Mouse (Mus musculus) intestine, postnatal 0 days (tissue): ENCODE results near the gene Orm2. TPM values are rescaled to one million over a fixed set of nuclear protein-coding genes. Genes with fewer than 3 reads are reported as not detected.

Source experiments
- ATAC-seq: fragments of 200-750 bp; cut with Nextera tagmentation; 2 replicates; pipeline ENCODE4 v1.8.0; 2017; ENCODE audit warnings: mild to moderate bottlenecking, moderate TSS enrichment, moderate library complexity
- H3K27ac ChIP-seq: fragments of 300-500 bp; sonication (generic); 2 replicates; pipeline ENCODE4 v1.5.1; 2014; ENCODE audit warnings: mild to moderate bottlenecking, low read depth, low read length, moderate library complexity
- H3K27me3 ChIP-seq: fragments of 300-500 bp; sonication (generic); replicated peaks from 2 replicates; pipeline ENCODE4 v1.6.1; 2014; ENCODE audit warnings: low read length, mixed read lengths; ENCODE audit not compliant: control insufficient read depth, insufficient read depth
- H3K36me3 ChIP-seq: fragments of 300-500 bp; sonication (generic); 2 replicates; pipeline ENCODE4 v1.6.1; 2014; ENCODE audit warnings: mild to moderate bottlenecking, moderate library complexity; ENCODE audit not compliant: control insufficient read depth, insufficient read depth
- H3K4me1 ChIP-seq: fragments of 300-500 bp; sonication (generic); replicated peaks from 2 replicates; pipeline ENCODE4 v1.6.1; 2014; ENCODE audit warnings: antibody characterized with exemption, low read length, mixed read lengths; ENCODE audit not compliant: control insufficient read depth, insufficient read depth
- H3K4me2 ChIP-seq: fragments of 300-500 bp; sonication (generic); replicated peaks from 2 replicates; pipeline ENCODE4 v1.6.1; 2014; ENCODE audit warnings: low read depth, mild to moderate bottlenecking, moderate library complexity
- H3K4me3 ChIP-seq: fragments of 300-500 bp; sonication (generic); 2 replicates; pipeline ENCODE4 v1.5.1; 2014; ENCODE audit warnings: low read depth, low read length
- H3K9ac ChIP-seq: fragments of 300-500 bp; sonication (generic); 2 replicates; pipeline ENCODE4 v1.6.1; 2014; ENCODE audit warnings: mild to moderate bottlenecking, low read depth, low read length
- H3K9me3 ChIP-seq: fragments of 300-500 bp; sonication (generic); 2 replicates; pipeline ENCODE4 v1.6.1; 2016; ENCODE audit warnings: mixed run types; ENCODE audit not compliant: control insufficient read depth
- CTCF ChIP-seq: sonication (generic); IDR thresholded peaks from 2 replicates; pipeline ENCODE4 v1.5.1; 2016; ENCODE audit warnings: low read depth, mild to moderate bottlenecking, control low read depth, antibody characterized with exemption, moderate library complexity
- WGBS: fragments of 180-500 bp; shearing (Covaris S2); extraction: QIAGEN DNeasy Blood & Tissue Kit; methylation state at CpG from one replicate; pipeline ENCODE4 v1.1.7; 2014; 5-methylcytosine and 5-hydroxymethylcytosine counted together
- polyA plus RNA-seq: library from polyadenylated mRNA; unstranded; fragments of >200 nt; fragmentation: Nextera tagmentation; extraction: Ambion mirVana; gene quantifications from 2 replicates; pipeline ENCODE4 v1.2.1, GENCODE M21; 2015

The Orm2 gene
- polyA plus RNA-seq, 1 experiment from 2014 or later = not detected

GRCm38 (mm10) chr4:63355877-63356665 is 6.2 kb upstream of the Orm2 start, which contains the start of gene Orm3:
Gene Orm3 (plus strand): TSS chr4:63356162.
- no peak for ATAC-seq
- no peaks in the 10 kb centered on the region for H3K9me3 ChIP-seq
- H3K27ac ChIP-seq = no peak within 1 kb of the TSS
- H3K4me3 ChIP-seq = no peak within 1 kb of the TSS
- no peaks in the 10 kb centered on the region for H3K4me1 ChIP-seq
- no peaks in the 10 kb centered on the region for H3K27me3 ChIP-seq
- H3K9ac ChIP-seq = no peak within 1 kb of the TSS
- TF ChIP-seq CTCF = no peak
- 71% methylated on average over 4 of the region's 4 CpGs for WGBS
- no peak within 1 kb of the TSS for H3K4me2 ChIP-seq
- no peaks in the 10 kb centered on the region for H3K36me3 ChIP-seq

DNA sequence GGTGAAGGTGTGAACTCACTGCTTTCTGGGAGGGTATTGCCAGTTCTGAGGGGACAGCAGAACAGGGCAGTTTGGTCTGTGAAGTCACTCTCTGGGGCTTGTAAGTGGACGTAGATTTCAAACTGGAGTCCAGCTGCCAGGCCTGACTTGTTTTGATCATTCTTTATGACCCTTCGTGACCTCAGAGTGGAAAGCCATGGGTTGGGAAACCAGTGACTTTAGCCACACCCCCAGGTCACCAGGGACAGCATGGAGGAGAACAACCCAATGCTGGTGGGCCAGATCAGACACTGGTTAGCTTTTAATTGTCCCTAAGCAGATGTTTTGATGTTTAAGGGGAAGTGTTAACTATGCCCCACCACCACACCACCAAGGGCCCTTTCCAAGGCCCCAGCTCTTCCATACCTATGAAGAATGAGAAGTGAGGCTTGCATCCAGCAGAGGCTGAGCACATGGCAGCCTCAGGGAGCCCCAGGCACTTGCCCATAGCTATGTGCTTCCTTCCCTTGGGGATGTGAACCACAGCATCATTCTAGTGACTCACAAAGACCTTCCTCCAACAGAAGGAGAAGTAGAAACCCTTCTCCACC is 5.2 kb upstream of the Orm2 start:
- no peaks in the 10 kb centered on the region for H3K4me1 ChIP-seq
- WGBS = 72% methylated on average over 2 of the region's 2 CpGs
- H3K9me3 ChIP-seq = no peaks in the 10 kb centered on the region
- no peak for ATAC-seq
- no peak overlapping the region for H3K9ac ChIP-seq
- H3K27me3 ChIP-seq = no peaks in the 10 kb centered on the region
- TF ChIP-seq CTCF = no peak
- H3K27ac ChIP-seq = no peak overlapping the region
- no peaks in the 10 kb centered on the region for H3K36me3 ChIP-seq
- H3K4me2 ChIP-seq = no peak overlapping the region
- no peak overlapping the region for H3K4me3 ChIP-seq

GRCm38 (mm10) chr4:63359861-63360260 is 2.4 kb upstream of the Orm2 start:
- no peak for ATAC-seq
- H3K36me3 ChIP-seq = no peaks in the 10 kb centered on the region
- H3K4me1 ChIP-seq = no peaks in the 10 kb centered on the region

DNA sequence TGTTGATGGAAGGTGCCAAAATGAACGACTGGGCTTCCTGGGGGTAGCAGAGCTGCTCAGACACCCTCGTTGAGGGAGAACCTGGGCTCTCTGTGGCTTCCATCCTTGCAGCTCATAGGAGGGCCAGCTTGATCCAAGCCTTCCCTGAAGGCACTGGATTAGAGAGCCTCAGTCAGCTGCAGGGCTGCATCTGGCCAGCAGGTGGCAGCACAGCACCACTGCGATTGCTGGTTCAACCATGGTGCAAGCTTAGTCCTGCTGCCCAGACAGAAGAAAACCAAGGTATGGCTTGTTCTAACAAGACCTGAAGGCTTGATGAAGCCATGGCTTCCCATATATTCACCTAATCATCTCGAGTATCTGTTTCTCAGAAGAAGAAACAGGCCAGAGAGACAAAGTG is 6.3 kb downstream of the Orm2 start:
- peak; percentile 99 for TF ChIP-seq CTCF

More at GRCm38 (mm10) chr4:63359861-63360260, 2.4 kb upstream of the Orm2 start:
- no peak overlapping the region for H3K27ac ChIP-seq
- 69% methylated on average over 6 of the region's 6 CpGs for WGBS
- no peaks in the 10 kb centered on the region for H3K27me3 ChIP-seq
- H3K4me2 ChIP-seq = no peak overlapping the region
- H3K9me3 ChIP-seq = no peaks in the 10 kb centered on the region
- no peak for TF ChIP-seq CTCF
- H3K9ac ChIP-seq = no peak overlapping the region
- H3K4me3 ChIP-seq = no peak overlapping the region

DNA sequence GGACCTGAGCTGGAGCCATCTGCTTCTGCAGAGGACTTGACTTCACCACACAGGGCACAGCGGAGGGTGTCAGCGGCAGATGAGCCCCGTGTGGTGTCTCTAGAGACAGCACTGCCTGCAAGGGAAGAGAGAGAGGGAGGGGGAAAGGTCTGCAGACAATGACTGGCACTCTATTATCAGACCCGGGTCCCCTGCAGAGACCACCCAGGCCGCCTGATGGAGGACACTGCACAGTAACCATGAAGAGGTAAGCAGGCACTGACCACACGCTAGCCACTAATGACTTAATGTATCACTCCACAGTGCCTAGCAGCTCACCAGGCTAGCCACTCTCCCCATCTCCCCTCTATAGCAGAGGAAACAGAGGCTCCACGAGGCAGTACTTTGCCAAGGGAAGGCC is 8.6 kb downstream of the Orm2 start:
- H3K9me3 ChIP-seq = no peaks in the 10 kb centered on the region
- H3K27me3 ChIP-seq = no peaks in the 10 kb centered on the region
- no peak for ATAC-seq
- peaks cover 35% of the 10 kb centered on the region for H3K36me3 ChIP-seq
- WGBS = 80% methylated on average over 7 of the region's 7 CpGs
- H3K4me1 ChIP-seq = no peaks in the 10 kb centered on the region
- H3K27ac ChIP-seq = no peak overlapping the region
- H3K9ac ChIP-seq = no peak overlapping the region
- no peak overlapping the region for H3K4me2 ChIP-seq
- H3K4me3 ChIP-seq = no peak overlapping the region
- TF ChIP-seq CTCF = no peak

More for the DNA sequence above, 6.3 kb downstream of the Orm2 start:
- Histone ChIP-seq H3K27ac (no peak overlapping the region), H3K36me3 (peaks cover 25% of the 10 kb centered on the region), H3K4me2 (no peak overlapping the region), H3K4me3 (no peak overlapping the region), H3K9ac (no peak overlapping the region), H3K9me3 (no peaks in the 10 kb centered on the region), H3K4me1 (no peaks in the 10 kb centered on the region), H3K27me3 (no peaks in the 10 kb centered on the region)
- WGBS = 17% methylated on average over 4 of the region's 4 CpGs
- peak; percentile 55; the same call in 1 of the 2 replicates for ATAC-seq

DNA sequence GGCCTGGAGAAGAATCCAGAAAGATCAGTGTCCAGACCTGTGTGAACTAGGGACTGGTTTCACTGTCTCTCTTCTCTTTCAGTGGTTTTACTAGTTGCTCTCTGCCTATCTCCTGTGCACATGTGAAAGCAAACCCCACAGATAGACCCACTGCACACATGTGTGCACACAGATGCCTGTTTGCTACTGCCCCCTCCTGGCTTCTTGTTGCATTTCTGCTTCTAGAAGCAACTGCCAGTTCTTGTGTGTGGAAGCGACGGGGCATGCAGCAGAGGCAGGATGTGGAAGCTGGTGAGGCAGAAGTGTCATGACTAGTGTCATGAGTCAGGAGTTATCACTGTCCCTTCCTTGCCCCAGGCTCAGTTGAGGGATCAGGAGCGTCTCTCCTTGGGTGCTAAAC is 9.6 kb downstream of the Orm2 start:
- no peaks in the 10 kb centered on the region for H3K4me1 ChIP-seq
- H3K36me3 ChIP-seq = peaks cover 45% of the 10 kb centered on the region
- TF ChIP-seq CTCF = peak; percentile 74
- no peak overlapping the region for H3K4me2 ChIP-seq
- WGBS = 68% methylated on average over 3 of the region's 3 CpGs
- H3K9me3 ChIP-seq = no peaks in the 10 kb centered on the region
- H3K4me3 ChIP-seq = no peak overlapping the region
- ATAC-seq = no peak
- H3K27me3 ChIP-seq = no peaks in the 10 kb centered on the region
- H3K27ac ChIP-seq = no peak overlapping the region
- H3K9ac ChIP-seq = no peak overlapping the region
